Comparison of ENCODE assay signal across 11 mouse cellular contexts in the genomic region with DNA sequence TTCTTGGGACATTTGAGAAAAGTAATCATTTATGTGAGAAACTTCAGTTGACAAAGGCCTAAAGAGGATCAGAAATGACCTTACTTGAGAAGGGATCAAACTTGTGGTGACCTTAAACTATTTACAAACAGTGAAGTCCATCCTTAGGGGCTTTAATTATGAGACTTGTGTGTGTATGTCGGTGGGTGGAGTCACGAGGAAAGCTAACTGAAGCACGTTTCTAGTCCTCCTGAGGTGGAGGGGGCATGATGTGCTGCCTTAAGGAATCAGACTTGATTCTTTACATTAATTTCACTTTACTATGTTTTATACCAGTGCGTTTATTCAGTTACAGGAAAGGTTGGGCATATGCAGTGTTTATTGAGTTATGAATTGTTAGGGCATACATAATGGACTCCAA. TPM values are rescaled to one million over a fixed set of nuclear protein-coding genes. Genes with fewer than 3 reads are reported as not detected.
DNase-seq lines count a peak whose midpoint lies in the region; ATAC-seq lines count a peak whose summit lies in the region.
"Had no signal": no experiment of that assay in that cellular context is flagged by ENCODE, and none has a peak within 500 bp of the region (broad histone marks: within the 10 kb centered on the region; RNA-seq: fewer than 3 reads in every experiment).

No protein-coding gene starts in this region.

- ATAC-seq in heart, embryonic 14.5 days (ENCODE audit: insufficient number of reproducible peaks, insufficient read depth, low FRiP score, low read depth) = no peak
- no peak for ATAC-seq in neural tube, embryonic 13.5 days (ENCODE audit: low read depth)
- no peak for ATAC-seq in neural tube, embryonic 15.5 days (ENCODE audit: low FRiP score)
- no peak for ATAC-seq in hindbrain, embryonic 15.5 days (ENCODE audit: low FRiP score, low read depth)
- no peak for ATAC-seq in midbrain, embryonic 16.5 days

- no peak overlapping the region for H3K27ac ChIP-seq in heart, embryonic 14.5 days (replicated peaks in 1 of 2; ENCODE audit: control insufficient read depth in 1 of 2, insufficient read depth in 1 of 2, low read depth in 2 of 2, low read length in 2 of 2)
- no peak overlapping the region for H3K27ac ChIP-seq in neural tube, embryonic 13.5 days (replicated peaks)
- H3K27ac ChIP-seq in neural tube, embryonic 15.5 days (replicated peaks) = no peak overlapping the region
- H3K27ac ChIP-seq in hindbrain, embryonic 15.5 days (replicated peaks) = no peak overlapping the region
- no peak overlapping the region for H3K27ac ChIP-seq in midbrain, embryonic 16.5 days (ENCODE audit: low read length)

- peaks cover 4 to 32% of the 10 kb centered on the region in 2 experiments for H3K4me1 ChIP-seq in heart, embryonic 14.5 days (ENCODE audit: control insufficient read depth in 2 of 2, insufficient read depth in 2 of 2, low read length in 2 of 2)
- peaks cover 30% of the 10 kb centered on the region for H3K4me1 ChIP-seq in neural tube, embryonic 13.5 days (replicated peaks)
- peaks cover 23% of the 10 kb centered on the region for H3K4me1 ChIP-seq in neural tube, embryonic 15.5 days
- peaks cover 26% of the 10 kb centered on the region for H3K4me1 ChIP-seq in hindbrain, embryonic 15.5 days (replicated peaks)
- H3K4me1 ChIP-seq in midbrain, embryonic 16.5 days (ENCODE audit: control insufficient read depth, insufficient read depth, low read length) = peaks cover 29% of the 10 kb centered on the region

- no peaks in the 10 kb centered on the region for H3K27me3 ChIP-seq in heart, embryonic 14.5 days (ENCODE audit: control insufficient read depth, insufficient read depth, low read length)
- H3K27me3 ChIP-seq in neural tube, embryonic 13.5 days = no peaks in the 10 kb centered on the region
- peaks cover 4% of the 10 kb centered on the region; the same call in 1 of the 2 replicates for H3K27me3 ChIP-seq in neural tube, embryonic 15.5 days (replicated peaks)
- no peaks in the 10 kb centered on the region for H3K27me3 ChIP-seq in hindbrain, embryonic 15.5 days
- no peaks in the 10 kb centered on the region for H3K27me3 ChIP-seq in midbrain, embryonic 16.5 days (ENCODE audit: control insufficient read depth, insufficient read depth, low read depth, low read length)

- peak overlapping the region; percentile 35 for H3K4me2 ChIP-seq in heart, embryonic 14.5 days (ENCODE audit: low read length)
- H3K4me2 ChIP-seq in neural tube, embryonic 13.5 days = 0 out of 2 replicates have a peak overlapping the region, but pooled peaks have one; percentile 3
- no peak overlapping the region for H3K4me2 ChIP-seq in neural tube, embryonic 15.5 days
- H3K4me2 ChIP-seq in hindbrain, embryonic 15.5 days = 0 out of 2 replicates have a peak overlapping the region, but pooled peaks have one; percentile 9
- peak overlapping the region; percentile 17; the same call in 1 of the 2 replicates for H3K4me2 ChIP-seq in midbrain, embryonic 16.5 days (ENCODE audit: low read length)

- H3K4me3 ChIP-seq in heart, embryonic 14.5 days (ENCODE audit: control insufficient read depth in 1 of 2, insufficient read depth in 1 of 2, low read depth in 1 of 2, low read length in 2 of 2) = peak overlapping the region in 1 of 2 experiments; percentile 8; a peak in 1 of 4 replicates
- no peak overlapping the region for H3K4me3 ChIP-seq in neural tube, embryonic 13.5 days
- H3K4me3 ChIP-seq in neural tube, embryonic 15.5 days (replicated peaks) = no peak overlapping the region
- H3K4me3 ChIP-seq in hindbrain, embryonic 15.5 days = no peak overlapping the region
- no peak overlapping the region for H3K4me3 ChIP-seq in midbrain, embryonic 16.5 days (ENCODE audit: low read depth, low read length)

- H3K9ac ChIP-seq in heart, embryonic 14.5 days (ENCODE audit: low read length) = no peak overlapping the region
- H3K9ac ChIP-seq in neural tube, embryonic 13.5 days = no peak overlapping the region
- H3K9ac ChIP-seq in neural tube, embryonic 15.5 days (replicated peaks) = no peak overlapping the region
- no peak overlapping the region for H3K9ac ChIP-seq in hindbrain, embryonic 15.5 days
- no peak overlapping the region for H3K9ac ChIP-seq in midbrain, embryonic 16.5 days (ENCODE audit: low read depth, low read length)

- H3K36me3 ChIP-seq in heart, embryonic 14.5 days (ENCODE audit: control insufficient read depth, insufficient read depth, low read length) = no peaks in the 10 kb centered on the region
- H3K36me3 ChIP-seq in neural tube, embryonic 13.5 days = no peaks in the 10 kb centered on the region
- H3K36me3 ChIP-seq in neural tube, embryonic 15.5 days = no peaks in the 10 kb centered on the region
- H3K36me3 ChIP-seq in hindbrain, embryonic 15.5 days = no peaks in the 10 kb centered on the region
- H3K36me3 ChIP-seq in midbrain, embryonic 16.5 days (ENCODE audit: control insufficient read depth, insufficient read depth, low read length) = no peaks in the 10 kb centered on the region

- WGBS in heart, embryonic 14.5 days = 41% methylated on average over 4 of the region's 4 CpGs
- WGBS in neural tube, embryonic 13.5 days = 42% methylated on average over 4 of the region's 4 CpGs
- 50% methylated on average over 4 of the region's 4 CpGs for WGBS in neural tube, embryonic 15.5 days
- WGBS in hindbrain, embryonic 15.5 days = 30% methylated on average over 4 of the region's 4 CpGs
- WGBS in midbrain, embryonic 16.5 days = 39% methylated on average over 4 of the region's 4 CpGs

- DNase-seq in heart, adult 18-20 months = no peak
- DNase-seq in Muller cell, postnatal 12 days (ENCODE audit: inconsistent ontology term) = no peak
- no peak for DNase-seq in layer of hippocampus, adult 9-11 months
- DNase-seq: adrenal gland, postnatal 14 days; kidney, adult 18-20 months; retina, postnatal 1 day had no signal

- H3K9me3 ChIP-seq in heart, embryonic 14.5 days (ENCODE audit: control insufficient read depth, low read length) = no peaks in the 10 kb centered on the region
- H3K9me3 ChIP-seq in neural tube, embryonic 13.5 days = no peaks in the 10 kb centered on the region
- no peaks in the 10 kb centered on the region for H3K9me3 ChIP-seq in neural tube, embryonic 15.5 days (replicated peaks)
- no peaks in the 10 kb centered on the region for H3K9me3 ChIP-seq in hindbrain, embryonic 15.5 days
- H3K9me3 ChIP-seq in midbrain, embryonic 16.5 days (replicated peaks; ENCODE audit: control insufficient read depth, low read length, poor library complexity, severe bottlenecking) = no peaks in the 10 kb centered on the region

RNA-seq across cellular contexts. Expression of a gene that starts 2.6 kb away (rescaled TPM):
- polyA plus RNA-seq in heart, embryonic 14.5 days (2014; fragmentation: Nextera tagmentation; extraction: Ambion mirVana) = 3.8 TPM in 2 replicates
- total RNA-seq in heart, adult 18-20 months (2021) = 10 to 100 TPM; 17.7 to 18.1 TPM
- 3.8 and 5.1 TPM in 2 replicates for polyA plus RNA-seq in neural tube, embryonic 13.5 days (2015; fragmentation: Nextera tagmentation; extraction: Ambion mirVana)
- polyA plus RNA-seq in neural tube, embryonic 15.5 days (2015; fragmentation: Nextera tagmentation; extraction: Ambion mirVana) = 5.8 and 5.9 TPM in 2 replicates
- polyA plus RNA-seq in hindbrain, embryonic 15.5 days (2015; fragmentation: Nextera tagmentation; extraction: Ambion mirVana) = 4.7 and 5.5 TPM in 2 replicates
- polyA plus RNA-seq in midbrain, embryonic 16.5 days (2015; fragmentation: Nextera tagmentation; extraction: Ambion mirVana) = 6.2 and 6.4 TPM in 2 replicates
